Mouse (Mus musculus) midbrain, embryonic 14.5 days (tissue): ENCODE results near the gene Cfap300. TPM values are rescaled to one million over a fixed set of nuclear protein-coding genes. Genes with fewer than 3 reads are reported as not detected.

Experiments
- ATAC-seq: fragments of 200-750 bp; cut with Nextera tagmentation; 2 replicates; pipeline ENCODE4 v1.8.0; 2017; ENCODE audit warnings: moderate number of reproducible peaks, moderate library complexity; ENCODE audit not compliant: low FRiP score, low TSS enrichment
- DNase-seq: peaks from one replicate; pipeline ENCODE4 v3.0.0-alpha.2; 2015
- H3K27ac ChIP-seq: fragments of 300-500 bp; sonication (generic); replicated peaks from 2 replicates; pipeline ENCODE4 v1.5.1; 2014; ENCODE audit warnings: mild to moderate bottlenecking, low read depth, low read length, moderate library complexity
- H3K27me3 ChIP-seq: fragments of 300-500 bp; sonication (generic); 2 replicates; pipeline ENCODE4 v1.6.1; 2014; ENCODE audit warnings: low read length, control low read depth, mixed read lengths; ENCODE audit not compliant: control insufficient read depth, insufficient read depth
- H3K36me3 ChIP-seq: fragments of 300-500 bp; sonication (generic); 2 replicates; pipeline ENCODE4 v1.6.1; 2014; ENCODE audit warnings: low read length, control low read depth; ENCODE audit not compliant: control insufficient read depth, insufficient read depth
- H3K4me1 ChIP-seq: fragments of 300-500 bp; sonication (generic); 2 replicates; pipeline ENCODE4 v1.6.1; 2014; ENCODE audit warnings: mild to moderate bottlenecking, antibody characterized with exemption, low read length, control low read depth; ENCODE audit not compliant: control insufficient read depth, insufficient read depth
- H3K4me2 ChIP-seq: fragments of 300-500 bp; sonication (generic); 2 replicates; pipeline ENCODE4 v1.6.1; 2014; ENCODE audit warnings: mild to moderate bottlenecking, low read length, moderate library complexity
- H3K4me3 ChIP-seq: fragments of 300-500 bp; sonication (generic); replicated peaks from 2 replicates; pipeline ENCODE4 v1.5.1; 2014; ENCODE audit warnings: low read depth, low read length
- H3K9ac ChIP-seq: fragments of 300-500 bp; sonication (generic); replicated peaks from 2 replicates; pipeline ENCODE4 v1.6.1; 2014; ENCODE audit warnings: mild to moderate bottlenecking, low read length, moderate library complexity
- H3K9me3 ChIP-seq: fragments of 300-500 bp; sonication (generic); 2 replicates; pipeline ENCODE4 v1.6.1; 2016; ENCODE audit warnings: low read length, control low read depth, mixed read lengths; ENCODE audit not compliant: control insufficient read depth
- WGBS: fragments of 180-500 bp; shearing (Covaris S2); extraction: QIAGEN DNeasy Blood & Tissue Kit; methylation state at CpG from one replicate; pipeline ENCODE4 v1.1.7; 2014; 5-methylcytosine and 5-hydroxymethylcytosine counted together
- polyA plus RNA-seq: library from polyadenylated mRNA; unstranded; fragments of >200 nt; fragmentation: Nextera tagmentation; extraction: Ambion mirVana; gene quantifications from 2 replicates; pipeline ENCODE4 v1.2.1, GENCODE M21; 2014

The Cfap300 gene
- polyA plus RNA-seq, 1 experiment from 2014 or later: 18.2 TPM

DNA sequence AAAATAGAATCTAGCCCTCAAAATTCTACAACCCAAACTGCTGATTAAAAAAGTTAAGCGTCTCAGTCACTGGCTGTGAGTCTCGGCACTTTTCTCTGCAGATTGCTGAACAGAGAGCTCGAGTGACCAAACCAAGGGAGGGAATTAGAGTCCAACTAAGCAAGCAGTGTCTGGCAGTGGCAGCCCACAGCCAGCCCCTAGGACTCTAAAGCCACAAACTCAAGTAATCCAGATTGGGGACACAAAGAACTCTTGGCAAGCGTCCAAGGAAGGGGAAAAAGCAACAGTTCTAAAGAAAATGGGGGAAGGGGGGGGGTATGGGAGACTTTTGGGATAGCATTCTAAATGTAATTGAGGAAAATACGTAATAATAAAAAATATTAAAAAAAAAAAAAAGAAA lies 48.3 kb downstream of the Cfap300 start:
- H3K27me3 ChIP-seq: no peaks in the 10 kb centered on the region

DNA sequence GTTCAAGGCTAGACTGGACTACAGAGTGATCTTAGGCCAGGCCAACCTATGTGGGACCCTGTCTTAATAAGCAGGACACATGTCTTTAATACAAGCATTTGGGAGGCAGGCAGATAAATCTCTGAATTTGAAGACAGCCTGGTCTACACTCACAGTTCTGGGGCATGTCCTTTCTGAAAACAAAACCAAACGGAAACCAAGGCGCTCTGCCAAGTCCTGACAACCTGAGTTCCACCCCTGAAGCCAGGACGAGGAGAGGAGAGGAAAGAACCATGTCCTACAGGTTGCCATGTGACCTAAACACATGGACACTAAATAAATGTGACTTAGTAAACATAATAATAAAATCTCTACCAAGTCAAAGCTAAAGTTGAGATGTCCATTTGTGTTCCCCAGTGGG lies 50.0 kb downstream of the Cfap300 start:
- H3K9me3 ChIP-seq: no peaks in the 10 kb centered on the region
- H3K4me3 ChIP-seq: no peak overlapping the region
- no peaks in the 10 kb centered on the region for H3K36me3 ChIP-seq
- H3K4me1 ChIP-seq: no peaks in the 10 kb centered on the region
- WGBS: 86% methylated on average over 3 of the region's 3 CpGs
- H3K27me3 ChIP-seq: no peaks in the 10 kb centered on the region
- H3K27ac ChIP-seq: no peak overlapping the region
- ATAC-seq: no peak
- H3K9ac ChIP-seq: no peak overlapping the region
- no peak overlapping the region for H3K4me2 ChIP-seq
- no peak for DNase-seq

More for the DNA sequence above, 48.3 kb downstream of the Cfap300 start:
- Histone ChIP-seq H3K27ac (no peak overlapping the region), H3K4me1 (no peaks in the 10 kb centered on the region), H3K36me3 (no peaks in the 10 kb centered on the region), H3K9me3 (no peaks in the 10 kb centered on the region), H3K4me3 (no peak overlapping the region), H3K4me2 (no peak overlapping the region), H3K9ac (no peak overlapping the region)
- WGBS: 51% methylated on average over 5 of the region's 5 CpGs
- DNase-seq: peak; percentile 78
- no peak; the same call in 1 of the 2 replicates for ATAC-seq

- WGBS: 84% methylated on average over 4 of the region's 4 CpGs
- Histone ChIP-seq H3K9me3 (no peaks in the 10 kb centered on the region), H3K4me3 (no peak overlapping the region), H3K36me3 (no peaks in the 10 kb centered on the region), H3K27me3 (no peaks in the 10 kb centered on the region), H3K4me2 (no peak overlapping the region), H3K4me1 (no peaks in the 10 kb centered on the region), H3K9ac (no peak overlapping the region), H3K27ac (no peak overlapping the region)
- DNase-seq (no peak), ATAC-seq (no peak)
Measured at GRCm38 (mm10) chr9:7990897-7991296, 51.7 kb downstream of the Cfap300 start.

DNA sequence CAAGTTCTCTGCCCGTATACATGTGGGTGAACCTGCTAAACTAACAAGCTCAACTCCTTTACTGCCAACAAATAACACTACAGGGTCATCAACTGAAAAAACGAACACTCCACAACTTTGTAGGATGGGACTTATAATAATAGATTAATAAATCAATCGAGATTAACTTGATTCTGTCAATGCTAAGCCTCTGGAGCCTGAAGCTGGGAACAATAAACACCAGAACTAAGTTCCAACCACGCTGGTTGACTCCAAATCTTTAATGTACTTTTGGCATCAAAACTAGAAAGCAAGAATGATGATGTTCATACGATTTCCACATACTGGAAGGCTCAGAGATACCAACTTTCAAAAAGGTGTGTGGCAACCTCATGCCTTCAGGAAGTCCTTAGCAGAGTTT lies 55.5 kb downstream of the Cfap300 start:
- Histone ChIP-seq H3K4me2 (no peak overlapping the region), H3K27ac (no peak overlapping the region), H3K27me3 (no peaks in the 10 kb centered on the region), H3K4me1 (no peaks in the 10 kb centered on the region), H3K9ac (no peak overlapping the region), H3K9me3 (no peaks in the 10 kb centered on the region), H3K36me3 (no peaks in the 10 kb centered on the region), H3K4me3 (no peak overlapping the region)
- DNase-seq (no peak), ATAC-seq (no peak)
- 92% methylated on average over 5 of the region's 5 CpGs for WGBS

DNA sequence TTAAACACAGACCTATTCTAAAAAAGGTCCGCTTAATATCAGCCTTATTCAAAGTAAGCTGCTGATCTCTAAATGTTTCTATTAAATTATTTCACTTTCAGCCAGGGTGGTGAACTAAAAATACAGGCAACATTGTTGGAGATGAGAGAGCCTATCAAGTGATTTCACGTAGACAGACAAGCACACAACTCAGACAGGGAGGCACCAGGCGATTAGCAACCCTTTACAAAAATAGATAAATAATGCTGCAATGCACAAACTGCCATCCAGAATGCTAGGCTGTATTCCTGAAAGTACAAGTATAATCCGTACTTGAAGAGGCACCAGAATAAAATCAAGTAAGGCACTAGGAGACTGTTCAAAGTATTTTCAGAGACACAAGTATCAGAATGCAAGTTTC lies 58.3 kb downstream of the Cfap300 start:
- Histone ChIP-seq H3K27me3 (no peaks in the 10 kb centered on the region), H3K9ac (no peak overlapping the region), H3K4me1 (no peaks in the 10 kb centered on the region), H3K4me3 (no peak overlapping the region), H3K4me2 (no peak overlapping the region), H3K36me3 (no peaks in the 10 kb centered on the region), H3K27ac (no peak overlapping the region), H3K9me3 (no peaks in the 10 kb centered on the region)
- no peak for ATAC-seq
- 73% methylated on average over 4 of the region's 4 CpGs for WGBS
- DNase-seq: no peak

GRCm38 (mm10) chr9:7983665-7984064 lies 59.0 kb downstream of the Cfap300 start:
- DNase-seq (no peak), ATAC-seq (no peak)
- Histone ChIP-seq H3K9ac (no peak overlapping the region), H3K27ac (no peak overlapping the region), H3K4me1 (no peaks in the 10 kb centered on the region), H3K4me2 (no peak overlapping the region), H3K36me3 (no peaks in the 10 kb centered on the region), H3K4me3 (no peak overlapping the region), H3K9me3 (no peaks in the 10 kb centered on the region), H3K27me3 (no peaks in the 10 kb centered on the region)
- 17% methylated on average over 2 of the region's 2 CpGs for WGBS

DNA sequence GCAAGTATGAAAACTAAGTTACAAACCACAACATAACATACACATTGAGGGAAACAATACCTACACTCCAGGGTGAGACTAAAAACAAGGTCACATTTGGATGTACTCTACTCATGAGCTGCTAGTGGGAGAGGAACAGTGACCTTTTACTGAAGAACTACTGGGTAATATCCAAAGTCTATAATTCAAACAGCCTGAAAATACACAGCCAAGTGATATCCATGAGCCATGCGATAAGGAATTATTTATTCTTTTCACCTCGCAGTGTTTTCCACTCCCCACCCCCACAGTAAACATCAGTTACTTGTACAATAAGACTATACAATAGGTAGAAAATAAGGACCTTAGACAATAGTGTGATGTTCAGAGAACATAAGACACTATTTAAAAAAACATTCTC lies 62.5 kb downstream of the Cfap300 start:
- Histone ChIP-seq H3K9ac (no peak overlapping the region), H3K36me3 (no peaks in the 10 kb centered on the region), H3K4me3 (no peak overlapping the region), H3K4me2 (no peak overlapping the region), H3K27ac (no peak overlapping the region), H3K4me1 (no peaks in the 10 kb centered on the region), H3K9me3 (no peaks in the 10 kb centered on the region), H3K27me3 (no peaks in the 10 kb centered on the region)
- DNase-seq (no peak), ATAC-seq (no peak)
- WGBS: 94% methylated on average over 2 of the region's 2 CpGs

DNA sequence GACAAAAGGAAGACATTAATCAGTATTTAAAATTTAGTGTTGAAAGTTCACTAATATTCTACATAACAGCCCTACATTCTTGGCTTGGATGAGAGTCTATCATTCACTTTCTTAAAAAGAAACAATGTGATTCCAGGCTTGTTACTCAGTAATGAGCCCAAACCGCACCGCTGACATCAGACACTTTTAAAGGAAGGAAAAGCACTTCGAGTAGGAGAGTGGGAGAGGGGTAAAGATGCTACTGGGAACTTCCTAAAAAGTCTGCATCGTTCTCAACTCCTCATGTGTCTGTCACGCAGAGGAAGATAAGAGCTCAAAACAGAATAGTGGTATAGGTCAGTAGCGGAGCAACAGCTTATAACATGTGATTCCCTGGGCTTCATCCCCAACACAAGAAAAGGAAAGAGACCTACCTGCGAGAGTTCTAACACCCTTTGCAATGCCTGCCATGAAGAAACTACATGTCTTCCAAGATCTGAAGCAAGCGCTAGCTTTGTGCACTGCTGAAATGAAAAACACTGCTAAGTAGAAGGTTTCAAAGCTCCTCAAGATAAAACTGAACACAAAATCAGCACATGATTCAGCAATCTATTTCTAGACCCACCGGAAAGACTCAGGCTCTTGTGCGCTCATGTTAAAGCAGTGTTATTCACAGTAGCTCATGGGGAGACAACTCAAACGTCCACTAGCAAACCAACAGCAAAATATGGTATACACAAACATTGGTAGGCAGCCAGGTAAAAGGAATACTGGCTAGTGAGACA lies 63.3 kb downstream of the Cfap300 start:
- DNase-seq: no peak
- H3K9ac ChIP-seq: no peak overlapping the region
- H3K4me2 ChIP-seq: no peak overlapping the region
- H3K27ac ChIP-seq: no peak overlapping the region
- no peaks in the 10 kb centered on the region for H3K27me3 ChIP-seq
- 94% methylated on average over 11 of the region's 11 CpGs for WGBS
- H3K4me3 ChIP-seq: no peak overlapping the region
- H3K4me1 ChIP-seq: no peaks in the 10 kb centered on the region
- H3K9me3 ChIP-seq: no peaks in the 10 kb centered on the region
- H3K36me3 ChIP-seq: no peaks in the 10 kb centered on the region
- ATAC-seq: no peak

DNA sequence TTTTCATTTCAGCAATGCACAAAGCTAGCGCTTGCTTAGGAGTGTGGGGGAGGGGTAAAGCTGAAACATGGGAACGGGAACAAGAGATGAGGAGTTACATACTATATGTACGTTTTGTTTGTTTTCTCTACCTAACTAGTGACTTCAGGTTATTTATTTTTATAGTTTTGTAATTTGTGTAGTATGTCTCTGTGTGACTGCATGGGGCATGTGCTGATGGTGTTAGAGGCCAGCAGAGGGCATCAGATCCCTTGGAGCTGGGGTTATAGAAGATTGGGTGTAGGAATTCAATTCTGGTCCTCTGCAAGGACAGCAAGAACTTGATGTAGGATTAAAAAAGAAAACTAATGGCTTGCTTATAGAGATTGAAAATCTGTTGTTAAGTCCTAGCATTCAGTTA lies 64.1 kb downstream of the Cfap300 start:
- DNase-seq (no peak), ATAC-seq (no peak)
- H3K27ac ChIP-seq: no peak overlapping the region
- WGBS: 95% methylated on average over 3 of the region's 3 CpGs
- H3K4me1 ChIP-seq: no peaks in the 10 kb centered on the region
- H3K4me2 ChIP-seq: no peak overlapping the region
- H3K36me3 ChIP-seq: no peaks in the 10 kb centered on the region
- no peaks in the 10 kb centered on the region for H3K27me3 ChIP-seq
- no peaks in the 10 kb centered on the region for H3K9me3 ChIP-seq
- H3K4me3 ChIP-seq: no peak overlapping the region
- H3K9ac ChIP-seq: no peak overlapping the region
